Mouse (Mus musculus): ENCODE measurements at regions not wholly inside any gene's neighbourhood (a gene's known extent, or its start where the extent isn't known, plus 50 kb on each side); places are given as distances from the start of the nearest gene placed in this dataset.
A peak's percentile ranks its signal among the peaks of the same experiment; 100 is the strongest.

- Histone ChIP-seq H3K4me2 (ENCODE audit: low read depth, low read length) (no peak overlapping the region), H3K27ac (ENCODE audit: low read length) (peak overlapping the region; percentile 67), H3K27me3 (ENCODE audit: control insufficient read depth, insufficient read depth, low read length) (no peaks in the 10 kb centered on the region), H3K9me3 (replicated peaks; ENCODE audit: control insufficient read depth, low read length) (no peaks in the 10 kb centered on the region), H3K4me1 (ENCODE audit: control insufficient read depth, insufficient read depth, low read length) (0 out of 2 replicates have a peak, but pooled peaks cover 4% of the 10 kb centered on the region), H3K9ac (ENCODE audit: low read length) (no peak overlapping the region), H3K4me3 (replicated peaks; ENCODE audit: low read length) (no peak overlapping the region), H3K36me3 (ENCODE audit: control insufficient read depth, insufficient read depth, low read length) (no peaks in the 10 kb centered on the region)
- peak; percentile 58; the same call in 1 of the 2 replicates for ATAC-seq (ENCODE audit: insufficient read depth, low FRiP score)
Measured at GRCm38 (mm10) chr11:24470469-24470868, 392.6 kb downstream of the Bcl11a start.

- H3K4me1 ChIP-seq (ENCODE audit: control insufficient read depth, insufficient read depth, low read length), result 0 out of 2 replicates have a peak, but pooled peaks cover 4% of the 10 kb centered on the region
- H3K27me3 ChIP-seq (ENCODE audit: control insufficient read depth, insufficient read depth, low read length), result no peaks in the 10 kb centered on the region
- no peaks in the 10 kb centered on the region for H3K9me3 ChIP-seq (replicated peaks; ENCODE audit: control insufficient read depth, low read length)
- no peak overlapping the region for H3K9ac ChIP-seq (ENCODE audit: low read length)
- WGBS, result 64% methylated on average over 8 of the region's 8 CpGs
- ATAC-seq (ENCODE audit: insufficient read depth, low FRiP score), result peak; percentile 85
- H3K36me3 ChIP-seq (ENCODE audit: control insufficient read depth, insufficient read depth, low read length), result no peaks in the 10 kb centered on the region
- no peak overlapping the region; the same call in none of the 2 replicates for H3K4me2 ChIP-seq (ENCODE audit: low read depth, low read length)
- peak overlapping the region; percentile 80 for H3K27ac ChIP-seq (ENCODE audit: low read length)
- no peak overlapping the region for H3K4me3 ChIP-seq (replicated peaks; ENCODE audit: low read length)
Measured at GRCm38 (mm10) chr11:24472617-24473367, 394.9 kb downstream of the Bcl11a start.

- Histone ChIP-seq H3K27me3 (ENCODE audit: control insufficient read depth, insufficient read depth, low read length) (no peaks in the 10 kb centered on the region), H3K4me2 (ENCODE audit: low read depth, low read length) (no peak overlapping the region; the same call in 1 of the 2 replicates)
Measured at GRCm38 (mm10) chr11:24473368-24474010, 395.6 kb downstream of the Bcl11a start.

GRCm38 (mm10) chr11:24502722-24503424 is 425.0 kb downstream of the Bcl11a start:
- ATAC-seq (ENCODE audit: insufficient read depth, low FRiP score), result no peak
- Histone ChIP-seq H3K4me2 (ENCODE audit: low read depth, low read length) (no peak overlapping the region), H3K27ac (ENCODE audit: low read length) (no peak overlapping the region), H3K9me3 (replicated peaks; ENCODE audit: control insufficient read depth, low read length) (no peaks in the 10 kb centered on the region), H3K4me3 (replicated peaks; ENCODE audit: low read length) (no peak overlapping the region), H3K27me3 (ENCODE audit: control insufficient read depth, insufficient read depth, low read length) (no peaks in the 10 kb centered on the region), H3K4me1 (ENCODE audit: control insufficient read depth, insufficient read depth, low read length) (no peaks in the 10 kb centered on the region), H3K36me3 (ENCODE audit: control insufficient read depth, insufficient read depth, low read length) (no peaks in the 10 kb centered on the region), H3K9ac (ENCODE audit: low read length) (no peak overlapping the region)
- WGBS, result 46% methylated on average over 11 of the region's 11 CpGs

More at GRCm38 (mm10) chr11:24473368-24474010, 395.6 kb downstream of the Bcl11a start:
- H3K9me3 ChIP-seq (replicated peaks; ENCODE audit: control insufficient read depth, low read length), result no peaks in the 10 kb centered on the region
- no peaks in the 10 kb centered on the region for H3K36me3 ChIP-seq (ENCODE audit: control insufficient read depth, insufficient read depth, low read length)
- H3K27ac ChIP-seq (ENCODE audit: low read length), result peak overlapping the region; percentile 80
- H3K9ac ChIP-seq (ENCODE audit: low read length), result no peak overlapping the region
- ATAC-seq (ENCODE audit: insufficient read depth, low FRiP score), result no peak; the same call in 1 of the 2 replicates
- H3K4me1 ChIP-seq (ENCODE audit: control insufficient read depth, insufficient read depth, low read length), result 0 out of 2 replicates have a peak, but pooled peaks cover 4% of the 10 kb centered on the region
- no peak overlapping the region for H3K4me3 ChIP-seq (replicated peaks; ENCODE audit: low read length)
- WGBS, result 36% methylated on average over 7 of the region's 7 CpGs

GRCm38 (mm10) chr11:24515568-24515967 is 437.7 kb downstream of the Bcl11a start:
- H3K4me3 ChIP-seq (replicated peaks; ENCODE audit: low read length), result no peak overlapping the region
- no peak for ATAC-seq (ENCODE audit: insufficient read depth, low FRiP score)
- H3K9me3 ChIP-seq (replicated peaks; ENCODE audit: control insufficient read depth, low read length), result no peaks in the 10 kb centered on the region
- no peaks in the 10 kb centered on the region for H3K36me3 ChIP-seq (ENCODE audit: control insufficient read depth, insufficient read depth, low read length)
- H3K4me1 ChIP-seq (ENCODE audit: control insufficient read depth, insufficient read depth, low read length), result no peaks in the 10 kb centered on the region
- no peaks in the 10 kb centered on the region for H3K27me3 ChIP-seq (ENCODE audit: control insufficient read depth, insufficient read depth, low read length)
- H3K27ac ChIP-seq (ENCODE audit: low read length), result no peak overlapping the region
- no peak overlapping the region for H3K4me2 ChIP-seq (ENCODE audit: low read depth, low read length)
- H3K9ac ChIP-seq (ENCODE audit: low read length), result no peak overlapping the region

DNA sequence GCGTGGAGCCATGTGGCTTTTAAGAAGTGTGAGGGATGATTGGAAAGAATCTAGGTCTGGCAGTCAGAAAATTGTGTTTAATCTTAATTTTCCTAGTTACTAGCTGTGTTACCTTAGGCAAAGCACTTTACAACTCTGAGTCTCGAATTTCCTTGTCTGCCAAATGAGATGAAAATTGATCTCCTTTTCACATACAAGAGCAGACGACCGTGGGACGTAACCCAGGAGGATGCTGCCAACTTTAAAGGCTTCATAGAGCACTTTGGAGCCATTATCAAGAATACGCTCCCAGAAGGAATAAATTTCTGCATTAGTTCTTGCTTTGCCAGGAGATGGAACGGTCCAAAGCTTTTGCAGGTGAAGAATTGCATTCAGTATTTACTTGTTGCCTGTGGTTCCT is 457.6 kb downstream of the Bcl11a start:
- Histone ChIP-seq H3K27me3 (ENCODE audit: control insufficient read depth, insufficient read depth, low read length) (no peaks in the 10 kb centered on the region), H3K4me1 (ENCODE audit: control insufficient read depth, insufficient read depth, low read length) (no peaks in the 10 kb centered on the region), H3K4me2 (ENCODE audit: low read depth, low read length) (no peak overlapping the region), H3K9me3 (replicated peaks; ENCODE audit: control insufficient read depth, low read length) (no peaks in the 10 kb centered on the region), H3K36me3 (ENCODE audit: control insufficient read depth, insufficient read depth, low read length) (no peaks in the 10 kb centered on the region), H3K9ac (ENCODE audit: low read length) (no peak overlapping the region), H3K27ac (ENCODE audit: low read length) (no peak overlapping the region), H3K4me3 (replicated peaks; ENCODE audit: low read length) (no peak overlapping the region)
- ATAC-seq (ENCODE audit: insufficient read depth, low FRiP score), result no peak
- 60% methylated on average over 7 of the region's 7 CpGs for WGBS

- Histone ChIP-seq H3K9ac (ENCODE audit: low read length) (no peak overlapping the region), H3K27ac (ENCODE audit: low read length) (no peak overlapping the region), H3K9me3 (replicated peaks; ENCODE audit: control insufficient read depth, low read length) (no peaks in the 10 kb centered on the region), H3K4me2 (ENCODE audit: low read depth, low read length) (no peak overlapping the region), H3K4me1 (ENCODE audit: control insufficient read depth, insufficient read depth, low read length) (no peaks in the 10 kb centered on the region), H3K4me3 (replicated peaks; ENCODE audit: low read length) (no peak overlapping the region), H3K27me3 (ENCODE audit: control insufficient read depth, insufficient read depth, low read length) (no peaks in the 10 kb centered on the region), H3K36me3 (ENCODE audit: control insufficient read depth, insufficient read depth, low read length) (no peaks in the 10 kb centered on the region)
- ATAC-seq (ENCODE audit: insufficient read depth, low FRiP score), result no peak
Measured at GRCm38 (mm10) chr11:24537721-24538120, 459.9 kb downstream of the Bcl11a start.

DNA sequence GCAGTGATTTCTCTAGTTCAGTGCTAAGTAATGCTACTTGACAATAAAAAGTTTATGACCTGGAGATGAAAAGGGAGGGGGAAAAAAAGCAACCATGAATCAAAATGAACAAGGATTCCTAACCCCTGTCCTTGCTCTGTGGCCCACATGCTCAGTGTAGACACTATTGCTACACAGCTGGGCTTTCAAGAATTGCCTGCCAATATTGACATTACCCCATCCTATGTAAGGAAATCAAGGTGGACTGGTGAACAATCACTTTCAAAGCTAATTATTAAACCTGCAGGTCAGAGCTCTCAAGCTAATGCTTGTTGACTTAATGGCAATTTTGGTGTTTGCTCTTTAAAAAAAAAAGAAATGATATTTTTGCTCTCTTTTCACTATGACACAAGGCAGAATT is 491.8 kb downstream of the Bcl11a start:
- Histone ChIP-seq H3K4me2 (ENCODE audit: low read depth, low read length) (no peak overlapping the region), H3K4me3 (replicated peaks; ENCODE audit: low read length) (no peak overlapping the region), H3K4me1 (ENCODE audit: control insufficient read depth, insufficient read depth, low read length) (no peaks in the 10 kb centered on the region), H3K9me3 (replicated peaks; ENCODE audit: control insufficient read depth, low read length) (no peaks in the 10 kb centered on the region), H3K27ac (ENCODE audit: low read length) (no peak overlapping the region), H3K27me3 (ENCODE audit: control insufficient read depth, insufficient read depth, low read length) (no peaks in the 10 kb centered on the region), H3K36me3 (ENCODE audit: control insufficient read depth, insufficient read depth, low read length) (no peaks in the 10 kb centered on the region), H3K9ac (ENCODE audit: low read length) (no peak overlapping the region)
- ATAC-seq (ENCODE audit: insufficient read depth, low FRiP score), result peak; percentile 89

DNA sequence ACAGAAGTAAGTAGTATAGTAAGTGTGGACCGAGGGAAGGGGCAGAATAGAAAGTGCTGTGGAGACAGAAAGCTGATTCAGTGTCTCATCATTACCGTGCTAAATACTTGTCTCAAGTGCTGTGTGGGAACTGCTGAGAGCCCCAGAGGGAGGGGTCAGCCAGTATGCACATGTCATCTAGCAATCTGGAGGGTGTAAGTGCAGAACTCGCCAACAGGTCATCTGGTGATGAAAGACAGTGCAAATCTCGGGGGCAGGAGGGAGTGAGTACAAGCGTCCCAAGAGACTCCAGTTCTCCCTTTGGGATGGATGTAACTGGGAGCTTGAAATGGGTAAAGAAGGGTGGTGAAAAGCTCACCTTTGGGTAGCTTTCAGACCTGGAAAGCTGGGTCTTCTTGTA is 535.7 kb downstream of the Bcl11a start:
- H3K27me3 ChIP-seq (ENCODE audit: control insufficient read depth, insufficient read depth, low read length), result no peaks in the 10 kb centered on the region
- ATAC-seq (ENCODE audit: insufficient read depth, low FRiP score), result no peak
- no peak overlapping the region for H3K4me2 ChIP-seq (ENCODE audit: low read depth, low read length)
- no peaks in the 10 kb centered on the region for H3K9me3 ChIP-seq (replicated peaks; ENCODE audit: control insufficient read depth, low read length)
- H3K4me3 ChIP-seq (replicated peaks; ENCODE audit: low read length), result no peak overlapping the region
- 54% methylated on average over 5 of the region's 5 CpGs for WGBS
- H3K4me1 ChIP-seq (ENCODE audit: control insufficient read depth, insufficient read depth, low read length), result no peaks in the 10 kb centered on the region
- no peak overlapping the region for H3K27ac ChIP-seq (ENCODE audit: low read length)
- no peak overlapping the region for H3K9ac ChIP-seq (ENCODE audit: low read length)
- no peaks in the 10 kb centered on the region for H3K36me3 ChIP-seq (ENCODE audit: control insufficient read depth, insufficient read depth, low read length)
